Mouse (Mus musculus) lung, postnatal 0 days (tissue): ENCODE results near the gene Nyap2.

Experiments
- CTCF ChIP-seq: IDR thresholded peaks from 2 replicates; pipeline ENCODE4 v1.5.1; 2016; ENCODE audit warnings: antibody characterized with exemption, mild to moderate bottlenecking
- EP300 ChIP-seq: IDR thresholded peaks from 2 replicates; pipeline ENCODE4 v1.6.1; 2016; ENCODE audit warnings: antibody characterized with exemption, mild to moderate bottlenecking, control low read depth

GRCm38 (mm10) chr1:81101749-81102148, 25.0 kb downstream of the Nyap2 start:
- TF ChIP-seq CTCF = no peak
- TF ChIP-seq EP300 = no peak
